Mouse (Mus musculus): ENCODE data around the gene Nktr. TPM values are rescaled to one million over a fixed set of nuclear protein-coding genes. Genes with fewer than 3 reads are reported as not detected.
A peak's percentile ranks its signal among the peaks of the same experiment; 100 is the strongest.

Nktr gene
- 10 to 100 TPM; 36.5 to 57.9 TPM for total RNA-seq (2021)
- long read RNA-seq, experiment 1, full-length matches to known transcripts, result 2 of 3 reads
- long read RNA-seq, experiment 1, partial matches to known transcripts, result 0 of 3 reads
- long read RNA-seq, experiment 1, other reads (novel, unspliced or antisense), result 1 of 3 reads
- long read RNA-seq, experiment 2, partial matches to known transcripts, result 0 of 2 reads
- long read RNA-seq, experiment 2, other reads (novel, unspliced or antisense), result 2 of 2 reads

DNA sequence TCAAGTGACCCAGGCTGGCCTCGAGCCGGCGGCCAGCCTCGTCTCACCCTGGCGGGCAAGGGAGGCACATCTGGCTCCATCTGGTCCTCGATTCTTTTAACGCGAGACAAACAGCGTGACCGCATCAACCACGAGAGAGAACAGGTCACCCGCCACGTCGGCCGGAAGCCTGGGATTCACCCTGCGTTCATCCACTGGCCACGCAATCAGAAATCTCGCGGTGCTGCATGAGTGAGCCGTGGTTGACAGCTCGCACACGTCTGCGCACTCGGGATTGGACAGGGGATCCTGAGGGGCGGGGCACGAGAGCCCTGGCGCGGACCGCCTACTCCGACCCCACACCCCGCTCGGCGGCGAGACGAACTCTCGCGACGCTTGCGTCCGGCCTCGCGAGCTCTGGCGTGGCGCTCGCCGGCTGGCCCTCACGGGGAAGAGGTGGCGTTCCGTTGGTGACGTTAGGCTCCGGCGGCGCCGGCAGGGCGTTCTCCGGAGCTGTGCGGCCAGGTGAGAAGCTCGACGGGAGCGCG, at the start of gene Nktr:
TSS of gene Nktr (plus strand) at position 378 of the 527 bp plus-strand sequence.
- DNase-seq, result peak; percentile 96

DNA sequence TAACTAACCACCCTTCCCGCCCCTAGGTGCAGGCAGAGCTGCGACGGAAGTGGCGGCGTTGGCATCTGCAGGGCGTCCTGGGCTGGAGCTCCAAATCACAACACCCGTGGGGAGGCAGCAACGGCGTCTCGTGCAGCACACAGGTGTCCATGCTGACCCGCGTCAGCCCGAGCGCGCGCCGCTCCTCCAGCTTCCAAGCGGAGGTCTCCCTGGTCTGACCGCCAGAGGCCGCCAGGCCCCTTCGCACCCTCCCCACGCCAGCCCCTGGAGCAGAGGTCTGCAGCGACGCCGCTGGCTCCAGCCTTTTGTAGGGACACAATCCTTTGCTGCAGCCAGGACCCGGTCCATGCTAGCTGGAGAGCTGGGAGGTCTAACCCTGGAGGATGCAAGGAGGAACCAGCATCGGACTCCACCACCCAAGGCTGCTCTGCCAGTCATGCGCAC, 49.6 kb upstream of the Nktr start:
- peak; percentile 72 for DNase-seq

- DNase-seq, result peak; percentile 41
Measured at GRCm38 (mm10) chr9:121671300-121671699, 47.7 kb upstream of the Nktr start.

DNA sequence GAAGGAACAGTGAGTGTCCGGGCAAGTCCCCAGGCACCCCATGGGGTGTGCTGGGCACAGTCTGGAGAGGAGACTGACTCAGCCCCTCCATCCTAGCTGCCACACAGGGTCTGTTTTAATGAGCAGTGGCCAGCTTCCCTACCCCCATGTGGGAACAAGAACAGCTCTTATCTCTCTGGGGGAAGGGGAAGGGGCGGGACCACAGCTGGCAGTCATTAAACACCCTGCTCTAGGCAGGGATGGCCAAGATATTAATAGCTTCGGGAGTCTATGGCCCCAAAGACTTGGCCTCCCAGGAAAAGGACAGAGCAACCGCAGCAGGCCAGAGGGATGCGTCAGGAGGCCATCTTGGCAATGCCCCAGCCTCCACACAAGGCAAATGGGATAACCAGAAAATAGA, 46.7 kb upstream of the Nktr start:
- peak; percentile 49 for DNase-seq

GRCm38 (mm10) chr9:121673716-121674115, 45.3 kb upstream of the Nktr start:
- DNase-seq, result no peak

- DNase-seq, result no peak
Measured at GRCm38 (mm10) chr9:121675011-121675410, 44.0 kb upstream of the Nktr start.

- DNase-seq, result no peak
Measured at GRCm38 (mm10) chr9:121675556-121675955, 43.4 kb upstream of the Nktr start.

GRCm38 (mm10) chr9:121677069-121677468, 41.9 kb upstream of the Nktr start:
- no peak for DNase-seq

DNA sequence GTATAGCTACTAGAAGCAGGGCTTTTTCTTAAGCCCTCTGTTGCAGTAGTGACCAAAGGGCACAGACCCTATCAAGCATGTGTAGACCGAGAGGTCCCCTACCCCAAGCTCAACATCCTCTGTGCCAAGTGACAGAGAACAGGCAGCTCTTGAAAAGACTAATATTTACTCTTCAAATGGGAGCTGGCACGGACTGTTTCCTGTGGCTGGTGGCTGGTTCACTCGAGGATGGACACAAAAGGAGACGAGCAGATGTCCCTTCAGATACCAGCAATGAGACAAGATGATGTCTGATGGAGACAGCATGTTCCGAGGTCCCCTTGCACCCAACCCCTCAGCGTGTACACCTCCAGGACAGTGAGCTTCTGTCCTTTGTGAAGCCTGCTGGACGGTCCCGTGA, 41.5 kb upstream of the Nktr start:
- DNase-seq, result no peak

DNA sequence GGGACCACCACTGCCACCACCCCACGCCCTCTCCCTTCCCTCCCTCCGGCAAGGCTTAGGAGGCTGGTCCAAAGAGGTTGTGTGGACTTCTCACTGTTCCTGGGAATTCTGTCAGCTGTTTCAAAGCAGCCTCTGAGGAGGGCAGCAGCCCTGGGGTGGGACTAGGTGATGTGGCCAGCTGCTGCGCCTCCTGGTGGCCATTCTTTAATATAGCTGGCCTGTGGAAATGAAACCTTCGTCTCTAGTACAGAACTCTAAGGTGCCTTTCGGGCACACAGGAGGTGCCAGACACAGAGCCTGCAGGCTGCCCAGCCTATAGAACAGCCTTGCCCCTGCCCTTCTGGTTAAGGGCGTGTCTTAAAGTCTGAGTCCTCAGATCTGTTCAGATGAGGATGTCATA, 39.4 kb upstream of the Nktr start:
- peak; percentile 68 for DNase-seq

GRCm38 (mm10) chr9:121681191-121681590, 37.8 kb upstream of the Nktr start:
- DNase-seq, result no peak

DNA sequence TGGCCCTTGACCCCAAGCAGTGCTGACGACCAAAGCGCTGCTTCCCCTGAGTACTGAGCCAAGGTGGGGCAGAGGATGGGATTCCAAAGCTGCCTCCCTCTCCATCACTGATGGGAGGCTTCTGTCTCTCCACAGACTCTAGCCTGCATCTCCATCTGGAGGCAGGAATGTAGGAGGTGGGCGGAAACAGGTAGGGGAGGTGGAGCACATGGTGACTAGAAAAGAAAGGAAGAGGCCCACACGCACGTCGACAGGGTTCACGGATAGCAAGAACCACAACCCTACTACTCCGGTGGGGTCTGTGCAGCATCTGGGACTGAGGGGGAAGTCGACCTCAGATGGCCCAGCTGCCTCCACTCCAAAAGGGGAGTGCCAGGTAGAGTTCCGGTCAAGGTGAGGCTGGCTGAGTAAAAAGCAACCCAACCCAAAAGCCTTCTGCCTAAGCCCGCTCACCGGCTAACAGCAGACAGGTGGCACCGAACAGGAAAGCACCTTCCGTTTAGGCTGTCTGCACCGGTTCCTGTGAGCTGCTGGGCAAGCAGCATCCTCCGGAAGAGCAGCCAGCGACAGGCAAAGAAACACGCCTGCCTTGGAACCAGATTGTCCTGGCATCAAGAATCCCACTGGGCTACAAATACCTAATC, 36.8 kb upstream of the Nktr start:
- DNase-seq, result no peak

- DNase-seq, result no peak
Measured at GRCm38 (mm10) chr9:121684702-121685101, 34.3 kb upstream of the Nktr start.

GRCm38 (mm10) chr9:121690200-121690651, 28.7 kb upstream of the Nktr start:
- DNase-seq, result no peak

DNA sequence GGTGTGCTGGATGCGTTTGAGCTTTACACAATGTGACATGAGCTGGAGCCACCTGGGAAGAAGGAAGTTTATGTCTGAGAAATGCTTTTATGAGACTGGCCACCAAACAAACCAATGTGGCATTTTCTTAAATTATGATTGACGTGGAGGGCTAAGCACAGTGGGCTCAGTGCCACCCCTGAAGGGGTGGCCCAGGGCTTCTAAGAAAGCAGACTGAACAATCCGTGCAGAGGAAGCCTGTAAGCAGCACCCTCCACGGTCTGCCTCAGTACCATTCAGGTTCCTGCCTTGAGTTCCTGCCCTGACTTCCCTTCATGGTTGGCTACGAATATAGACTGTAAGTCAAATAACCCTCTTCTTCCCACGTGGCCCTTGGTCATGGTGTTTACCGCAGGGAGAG, 28.2 kb upstream of the Nktr start:
- DNase-seq, result no peak

DNA sequence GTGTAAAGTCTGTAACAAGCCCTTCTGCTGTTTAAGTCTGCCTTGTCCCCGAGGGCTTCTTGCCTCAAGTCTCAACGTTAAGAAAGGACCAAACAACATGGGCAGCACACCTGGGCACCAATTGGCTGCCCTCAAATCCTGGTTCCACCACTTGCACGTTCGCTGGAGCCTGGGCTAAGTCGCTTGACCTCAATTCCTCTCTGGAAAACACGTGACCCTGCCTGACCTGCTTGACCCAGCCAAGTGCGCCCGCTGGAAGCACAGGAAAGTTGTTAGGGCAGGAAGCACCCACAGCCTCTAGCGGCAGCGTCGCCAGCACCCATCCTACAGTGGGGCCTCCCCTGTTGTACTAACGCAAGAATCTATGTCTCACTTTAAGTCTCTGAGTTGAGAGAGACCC, 24.2 kb upstream of the Nktr start:
- DNase-seq, result no peak

DNA sequence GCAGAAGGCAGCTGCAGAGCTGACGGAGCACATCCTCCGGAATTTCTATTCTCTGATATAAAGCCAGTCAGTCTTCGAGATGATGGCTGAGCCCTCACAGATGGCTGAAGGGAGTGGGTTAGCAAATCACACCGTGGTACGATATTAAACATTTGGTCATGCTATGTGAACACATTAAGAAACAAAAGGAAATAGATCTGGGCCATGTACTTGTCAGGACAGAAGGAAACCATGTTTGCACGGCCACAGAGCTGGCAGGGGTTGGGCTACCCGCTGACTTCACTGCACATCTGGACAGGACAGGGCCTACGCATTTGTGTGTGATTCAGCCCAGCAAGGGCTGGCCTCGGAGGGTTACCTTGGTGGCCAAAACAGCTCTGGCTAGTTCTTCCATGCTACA, 22.3 kb upstream of the Nktr start:
- DNase-seq, result no peak

DNA sequence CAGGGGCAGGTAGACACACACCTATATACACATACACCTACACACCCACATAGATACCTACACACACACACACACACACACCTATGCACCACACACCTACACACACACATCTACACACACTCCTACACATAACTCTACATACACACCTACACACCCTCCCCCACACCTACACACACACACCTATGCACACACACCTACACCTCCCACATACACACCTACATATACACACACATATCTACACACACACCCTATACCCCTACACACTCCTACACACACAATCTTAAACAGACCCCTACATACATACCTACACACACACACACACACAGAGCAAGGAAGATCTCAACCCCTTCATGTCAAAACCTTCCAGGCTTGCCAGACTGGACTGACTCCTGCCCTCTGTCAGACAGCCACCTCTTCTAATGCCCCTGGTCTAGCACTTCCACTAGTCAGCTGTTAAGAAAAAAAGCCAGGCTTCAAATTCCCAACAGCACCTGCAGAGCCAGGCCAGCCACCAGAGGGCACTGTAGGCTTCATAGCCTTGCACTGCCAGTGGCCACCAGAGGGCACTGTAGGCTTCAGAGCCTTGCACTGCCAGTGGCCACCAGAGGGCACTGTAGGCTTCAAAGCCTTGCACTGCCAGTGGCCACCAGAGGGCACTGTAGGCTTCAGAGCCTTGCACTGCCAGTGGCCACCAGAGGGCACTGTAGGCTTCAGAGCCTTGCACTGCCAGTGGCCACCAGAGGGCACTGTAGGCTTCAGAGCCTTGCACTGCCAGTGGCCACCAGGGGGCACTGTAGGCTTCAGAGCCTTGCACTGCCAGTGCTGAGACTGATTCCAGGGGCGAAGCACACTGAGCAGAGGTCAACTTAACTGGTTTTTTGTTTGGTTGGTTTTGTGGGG, 21.6 kb upstream of the Nktr start:
- DNase-seq, result peak; percentile 84

DNA sequence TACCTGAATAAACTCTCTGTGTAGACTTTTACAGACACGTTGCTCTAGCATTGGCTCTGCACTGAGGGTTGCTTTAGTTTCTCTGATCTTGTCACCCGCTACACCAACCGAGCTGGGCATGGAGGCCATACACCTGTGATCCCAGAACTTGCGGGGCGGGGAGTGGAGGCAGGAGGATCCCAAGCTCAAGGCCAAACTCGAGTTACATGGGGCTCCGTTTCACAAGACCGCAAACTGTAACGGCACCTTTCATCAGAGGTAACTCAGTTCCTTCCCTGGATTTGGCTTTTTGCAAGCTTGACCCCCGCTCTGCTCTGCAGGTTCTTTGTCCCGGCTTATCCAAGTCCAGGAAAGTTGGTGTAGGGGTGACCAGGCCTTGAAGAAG, 14.7 kb upstream of the Nktr start:
- DNase-seq, result no peak

DNA sequence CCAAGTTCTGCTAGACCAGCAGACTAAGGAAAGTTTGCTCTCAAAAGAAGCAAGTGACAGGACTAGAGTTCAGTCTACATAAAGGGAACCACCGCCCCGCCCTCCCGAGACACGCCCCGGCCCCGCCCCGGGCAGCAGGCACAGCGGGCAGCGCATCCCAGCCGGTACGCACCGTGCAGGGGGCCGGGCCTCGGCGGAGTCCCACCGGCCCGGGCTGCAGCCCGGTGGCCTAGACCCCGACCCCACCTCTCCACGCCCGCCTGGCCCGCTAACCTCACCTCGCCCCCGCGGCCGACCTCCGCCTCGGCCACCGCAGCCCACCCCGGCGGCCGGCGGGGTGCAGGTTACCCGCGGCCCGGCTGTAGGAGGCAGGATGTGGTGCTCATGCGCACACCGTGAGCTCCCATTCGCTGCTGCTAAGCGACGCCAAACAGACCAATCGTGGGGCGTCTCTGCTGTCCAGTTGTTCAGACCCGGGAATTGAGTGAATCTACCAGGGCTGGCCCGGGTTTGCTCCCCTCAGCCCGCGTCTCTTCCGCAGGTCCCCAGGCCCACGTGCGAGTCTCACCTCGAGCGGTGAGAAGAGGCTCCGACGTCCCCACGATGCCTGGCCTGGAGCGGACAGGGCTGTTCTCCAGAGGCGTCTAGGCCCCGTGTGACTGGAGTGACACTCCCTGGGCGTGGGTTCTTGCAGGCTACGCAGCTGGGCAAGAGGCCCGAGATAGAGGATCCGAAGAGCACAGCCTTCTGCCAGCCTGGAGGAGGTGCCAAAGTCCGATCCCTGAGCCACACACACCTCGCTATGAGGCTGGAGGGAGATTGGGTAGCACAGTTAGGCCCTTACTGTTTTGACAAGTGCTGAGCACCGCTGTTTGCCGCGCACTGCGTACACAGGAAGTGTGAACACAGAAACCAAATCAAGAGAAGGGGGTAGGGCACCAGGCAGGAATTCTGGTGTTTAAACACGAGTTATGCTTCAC, 14.0 kb upstream of the Nktr start, which contains the start of gene Sec22c:
TSS of gene Sec22c (minus strand) at position 845 of the 980 bp plus-strand sequence.
- peak; percentile 85 for DNase-seq

GRCm38 (mm10) chr9:121706029-121706675, 12.8 kb upstream of the Nktr start:
- no peak for DNase-seq
